Mouse (Mus musculus) small intestine, adult 2 months (tissue): ENCODE results near the gene Olfr620.

ENCODE experiments used
- CTCF ChIP-seq: fragments of 200-500 bp; IDR thresholded peaks from 2 replicates; pipeline ENCODE4 v1.5.1; 2012; ENCODE audit warnings: low read depth, mild to moderate bottlenecking, control low read depth, inconsistent platforms, low read length, moderate library complexity, mixed read lengths; ENCODE audit not compliant: insufficient replicate concordance, insufficient read length; ENCODE audit errors: extremely low read depth
- POLR2A ChIP-seq: fragments of 200-500 bp; IDR thresholded peaks from 2 replicates; pipeline ENCODE4 v1.6.1; 2012; ENCODE audit warnings: low read depth, mild to moderate bottlenecking, control low read depth, inconsistent platforms, low read length, moderate library complexity

DNA sequence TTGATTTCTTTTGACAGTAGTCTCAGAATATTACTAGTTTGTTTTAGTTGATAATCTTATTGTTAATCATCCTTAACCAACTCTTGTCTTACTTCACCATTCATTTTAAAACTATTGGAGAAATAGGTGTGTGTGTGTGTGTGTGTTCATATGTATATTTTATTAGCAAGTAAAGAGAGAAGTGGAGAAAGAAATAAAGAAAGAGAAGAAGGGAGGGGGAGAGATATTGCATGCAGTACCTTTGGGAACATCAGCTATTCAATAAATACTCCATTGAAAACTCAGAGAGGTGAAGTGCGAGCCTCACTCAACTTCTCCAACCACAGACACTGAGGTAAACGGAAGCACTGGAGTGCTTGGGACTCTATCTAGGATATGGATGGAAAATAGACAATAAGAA lies 56.6 kb downstream of the Olfr620 start, which contains the start of gene Olfr615:
- TF ChIP-seq CTCF (no peak), POLR2A (no peak)
